Mouse (Mus musculus) mouse trophoblast stem cell (cell line): ENCODE results near the gene Ddx5.

ENCODE experiments used
- in situ Hi-C, 2 experiments: fragments of 300-500 bp; cut with MseI, MboI; formaldehyde crosslinking; loops; 2 replicates in 1 of 2; 3 replicates in 1 of 2; pipeline ENCODE4 v1.15.1; 2025

Gene Ddx5

DNA sequence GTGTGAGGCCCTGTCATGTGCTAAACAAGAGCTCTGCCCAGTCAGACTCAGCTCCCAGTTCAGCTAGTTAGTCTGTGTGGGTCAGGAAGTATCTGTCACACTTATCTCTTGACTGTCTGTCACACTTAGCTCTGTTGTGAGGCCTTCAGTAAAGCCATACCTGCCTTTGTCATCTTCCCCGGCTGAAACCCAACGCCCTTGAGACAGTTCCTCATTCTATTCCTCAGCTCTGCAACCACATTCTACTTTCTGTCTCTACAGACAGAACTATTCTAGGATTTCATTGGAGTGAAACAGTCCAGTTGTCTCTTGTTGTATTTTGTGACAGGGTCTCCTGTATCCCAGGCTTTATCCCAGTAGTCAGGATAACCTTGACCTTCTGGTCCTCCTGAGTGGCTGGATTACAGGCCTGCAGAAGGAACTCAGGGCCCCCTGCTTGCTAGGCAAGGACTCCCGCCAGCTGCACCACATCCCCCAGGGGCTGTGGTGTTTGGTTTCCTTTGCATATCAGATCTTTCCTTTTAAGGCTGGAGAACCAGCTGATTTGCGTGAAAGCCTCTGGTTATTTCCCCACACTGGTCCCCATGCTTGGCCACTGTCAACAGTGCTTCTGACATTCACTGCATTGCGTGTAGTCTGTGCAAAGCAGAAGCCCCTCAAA, 26.7 kb downstream of the Ddx5 start:
- in situ Hi-C loops: no loop called here

DNA sequence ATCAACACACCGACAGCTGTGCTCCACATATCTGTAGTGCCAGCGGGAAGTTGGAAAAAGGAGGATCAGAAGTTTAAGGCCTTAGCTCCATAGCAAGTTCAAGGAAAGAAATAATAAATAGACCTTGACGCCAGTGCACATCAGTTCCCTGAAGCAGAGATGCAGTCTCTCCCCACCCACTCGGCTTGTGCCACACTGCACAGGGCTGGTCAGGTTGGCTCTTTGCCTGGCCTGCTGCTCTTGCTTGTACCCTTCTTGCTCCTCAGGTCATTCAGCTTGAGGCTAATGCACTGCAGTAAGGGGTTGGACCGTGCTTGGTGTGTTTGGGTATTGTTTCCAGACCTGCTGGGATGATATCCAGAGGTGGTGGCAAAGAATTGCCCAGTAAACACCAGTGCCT, 28.5 kb downstream of the Ddx5 start:
- in situ Hi-C loops: no loop called here

DNA sequence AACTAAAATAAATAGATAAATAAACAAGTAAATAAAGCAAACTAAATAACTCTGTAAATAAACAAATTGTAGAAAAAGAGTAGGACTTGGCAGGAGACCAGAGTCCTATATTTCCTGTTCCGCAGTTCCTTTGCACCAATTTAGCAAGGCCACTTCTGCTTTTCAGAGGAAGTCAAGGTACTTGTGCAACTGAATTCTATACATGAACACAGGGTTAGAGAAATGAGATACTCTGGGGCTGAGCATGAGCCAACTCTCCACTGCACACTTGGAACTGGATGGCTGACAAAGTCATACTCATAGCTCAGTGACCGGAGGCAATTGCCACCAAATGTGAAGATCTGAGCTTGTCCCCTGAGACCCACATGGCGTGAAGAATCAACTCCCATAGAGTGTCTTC, 30.0 kb downstream of the Ddx5 start:
- in situ Hi-C loops: loop anchor here in 1 of 2 experiments (10.0 kb wide), 1 partner anchor 244 kb away; no protein-coding TSS in a partner anchor

- in situ Hi-C loops: loop anchor here in 1 of 2 experiments (10.0 kb wide), 1 partner anchor 241 kb away; no protein-coding TSS in a partner anchor
Measured at GRCm38 (mm10) chr11:106755583-106755982, 33.4 kb downstream of the Ddx5 start.

- in situ Hi-C loops: loop anchor here in 1 of 2 experiments (10.0 kb wide), 1 partner anchor 239 kb away; no protein-coding TSS in a partner anchor
Measured at GRCm38 (mm10) chr11:106753314-106753713, 35.7 kb downstream of the Ddx5 start.

DNA sequence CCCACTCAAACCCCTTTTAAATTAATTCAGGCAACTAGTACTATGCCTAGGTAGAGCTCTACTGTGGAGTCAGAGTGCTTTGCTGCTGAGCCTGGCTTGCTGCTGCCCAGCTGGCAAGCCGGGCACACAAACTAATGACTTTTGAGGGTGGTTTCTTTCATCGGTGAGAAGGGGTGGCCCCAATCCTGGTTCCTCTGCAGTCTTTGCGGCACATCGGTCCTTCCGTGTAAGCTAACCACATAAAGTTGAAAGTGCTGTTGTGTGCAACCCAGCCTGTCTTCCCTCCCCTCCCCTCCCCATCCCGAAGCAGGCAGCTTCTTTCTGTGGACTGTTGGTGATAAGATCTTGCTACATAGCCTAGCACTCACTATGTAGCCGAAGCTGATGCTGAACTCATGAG, 36.9 kb downstream of the Ddx5 start:
- in situ Hi-C loops: loop anchor here in 1 of 2 experiments (10.0 kb wide), 1 partner anchor 237 kb away; no protein-coding TSS in a partner anchor

DNA sequence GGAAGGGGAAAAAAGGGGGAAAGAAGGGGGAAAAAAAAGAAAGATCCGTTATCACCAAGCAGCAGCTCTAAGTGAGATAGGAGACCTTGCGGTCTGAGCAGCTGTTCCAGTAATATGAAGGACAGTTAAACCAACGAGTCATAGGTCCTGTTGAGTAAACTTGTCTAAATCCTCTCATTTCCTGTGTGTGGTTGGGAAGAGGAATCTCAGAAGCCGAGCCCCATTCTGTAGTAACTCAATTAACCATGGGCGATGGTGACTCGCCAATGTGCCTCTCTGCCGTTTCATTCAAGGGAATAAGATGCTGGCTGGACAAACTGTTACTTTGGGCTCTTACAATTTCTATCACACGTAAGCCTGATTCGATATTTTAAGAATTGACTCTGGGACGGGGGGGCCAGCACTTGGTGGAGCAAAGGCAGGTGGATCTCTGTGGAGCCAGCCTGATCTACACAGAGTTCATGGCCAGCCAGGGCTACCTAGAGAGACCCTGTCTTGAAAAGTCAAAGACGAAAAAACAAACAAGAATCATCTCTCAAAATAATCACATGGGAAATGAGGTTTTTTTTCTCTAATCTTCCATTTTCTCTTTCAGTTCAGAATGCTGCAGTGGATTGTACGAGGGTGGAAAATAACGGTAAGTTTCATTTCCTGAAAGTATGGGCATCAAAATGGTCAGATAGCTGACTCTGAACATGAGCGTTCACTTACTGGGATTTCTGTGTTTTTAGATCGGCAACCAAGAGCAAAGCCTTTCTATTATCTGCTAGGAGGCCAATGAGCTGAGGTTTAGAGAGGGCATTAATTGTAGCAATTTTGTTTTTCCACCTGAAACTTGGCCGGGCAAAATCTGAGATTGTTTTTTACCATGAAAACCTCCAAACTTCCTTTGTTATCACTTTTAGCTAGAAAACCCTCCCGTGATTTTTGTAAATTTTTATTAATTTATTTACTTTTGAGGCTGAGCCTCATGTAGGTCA, 37.7 kb downstream of the Ddx5 start, which contains the start of gene Milr1:
Milr1 (plus strand) TSS at position 188 of the 980 bp plus-strand sequence.
- in situ Hi-C loops: loop anchor here in 1 of 2 experiments (10.0 kb wide), 1 partner anchor 237 kb away; no protein-coding TSS in a partner anchor

DNA sequence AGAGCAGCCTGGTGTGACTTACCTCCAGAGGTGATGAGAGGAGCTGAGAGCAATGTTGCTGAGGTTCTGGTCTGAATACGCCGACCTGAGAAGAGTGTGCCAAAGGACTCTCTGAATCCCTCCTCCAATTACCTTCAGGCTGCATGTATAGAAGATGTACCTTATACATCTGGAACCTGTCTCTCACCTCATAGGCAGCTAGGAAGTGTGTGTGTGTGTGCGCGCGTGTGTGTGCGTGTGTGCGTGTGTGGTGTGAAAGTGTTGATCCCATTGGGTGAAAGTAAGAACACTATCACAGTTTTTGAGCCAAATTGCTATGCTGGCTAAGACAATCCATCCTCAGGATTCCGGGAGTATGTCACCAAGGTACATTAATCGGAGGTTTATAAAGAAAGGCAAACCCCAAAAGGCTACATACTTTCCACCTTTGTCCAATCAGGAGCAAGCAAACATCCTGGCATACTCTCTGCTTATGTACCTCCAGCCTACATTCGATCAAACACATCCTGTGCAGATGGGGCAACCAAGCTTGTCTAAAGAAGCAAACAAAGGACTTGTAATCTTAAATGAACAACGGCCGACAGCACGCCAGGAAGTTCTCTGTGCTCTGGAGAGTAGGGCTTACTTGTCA, 38.7 kb downstream of the Ddx5 start, which contains the start of gene Pecam1:
Pecam1 (minus strand) TSS at position 508 of the 631 bp plus-strand sequence.
- in situ Hi-C loops: loop anchor here in 1 of 2 experiments (10.0 kb wide), 1 partner anchor 235 kb away; no protein-coding TSS in a partner anchor

DNA sequence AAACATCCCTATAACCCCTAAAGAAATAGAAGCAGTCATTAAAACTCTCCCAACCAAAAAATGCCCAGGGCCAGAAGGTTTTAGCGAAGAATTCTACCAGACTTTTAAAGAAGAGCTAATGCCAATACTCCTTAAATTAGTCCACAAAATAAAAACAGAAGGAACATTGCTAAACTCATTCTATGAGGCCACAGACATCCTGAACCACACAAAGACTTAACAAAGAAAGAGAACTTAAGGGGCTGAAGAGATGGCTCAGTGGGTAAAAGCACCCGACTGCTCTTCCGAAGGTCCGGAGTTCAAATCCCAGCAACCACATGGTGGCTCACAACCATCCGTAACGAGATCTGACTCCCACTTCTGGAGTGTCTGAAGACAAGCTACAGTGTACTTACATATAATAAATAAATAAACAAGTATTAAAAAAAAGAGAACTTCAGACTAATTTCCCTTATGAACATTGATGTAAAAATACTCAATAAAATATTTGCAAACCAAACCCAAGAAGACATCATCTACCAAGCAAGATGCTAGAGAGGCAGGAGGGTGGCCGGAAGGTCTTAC, 39.3 kb downstream of the Ddx5 start:
- in situ Hi-C loops: loop anchor here (10.0 kb wide), 1 partner anchor 235 kb away; no protein-coding TSS in a partner anchor

GRCm38 (mm10) chr11:106744949-106745348, 44.0 kb downstream of the Ddx5 start:
- in situ Hi-C loops: loop anchor here (5.0 to 10.0 kb wide), 3 partner anchors 63 to 230 kb away; no protein-coding TSS in a partner anchor

- in situ Hi-C loops: loop anchor here (5.0 to 10.0 kb wide), 3 partner anchors 60 to 228 kb away; no protein-coding TSS in a partner anchor
Measured at GRCm38 (mm10) chr11:106742388-106742841, 46.6 kb downstream of the Ddx5 start.

DNA sequence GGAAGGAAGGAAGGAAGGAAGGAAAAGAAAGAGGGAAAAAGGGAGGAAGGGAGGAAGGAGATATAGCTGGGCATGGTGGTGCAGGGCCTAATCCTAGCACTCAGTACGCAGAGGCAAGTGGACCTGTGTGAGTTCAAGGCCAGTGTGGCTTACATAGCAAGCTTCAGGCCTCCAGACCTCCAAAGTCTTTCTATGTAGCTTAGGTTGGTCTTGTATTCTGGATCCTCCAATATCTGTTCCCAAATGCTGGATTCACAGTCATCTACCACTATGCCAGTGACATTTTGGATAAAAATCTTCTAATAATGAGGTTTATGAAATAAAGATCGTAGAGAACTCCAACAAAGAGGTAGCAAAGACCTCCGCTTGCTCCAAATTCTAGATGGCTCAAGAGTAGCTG, 47.2 kb downstream of the Ddx5 start:
- in situ Hi-C loops: loop anchor here (5.0 to 10.0 kb wide), 3 partner anchors 60 to 227 kb away; no protein-coding TSS in a partner anchor

DNA sequence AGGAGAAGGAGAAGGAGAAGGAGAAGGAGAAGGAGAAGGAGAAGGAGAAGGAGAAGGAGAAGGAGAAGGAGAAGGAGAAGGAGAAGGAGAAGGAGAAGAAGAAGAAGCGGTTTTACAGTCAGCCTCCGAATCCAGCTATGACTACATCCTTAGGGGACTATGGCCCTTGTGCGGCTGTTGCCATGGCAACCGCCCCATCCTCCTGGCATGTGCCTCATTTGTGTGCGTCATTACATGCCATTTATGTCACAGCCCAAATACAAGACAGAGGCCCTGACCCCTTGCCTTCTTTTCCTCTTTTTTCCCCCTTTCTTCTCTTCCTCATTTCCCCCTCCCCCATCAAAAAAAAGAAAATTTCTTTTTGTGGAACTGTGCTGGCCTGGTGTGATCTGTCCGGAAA, 47.8 kb downstream of the Ddx5 start:
- in situ Hi-C loops: loop anchor here (5.0 to 10.0 kb wide), 3 partner anchors 59 to 226 kb away; no protein-coding TSS in a partner anchor

DNA sequence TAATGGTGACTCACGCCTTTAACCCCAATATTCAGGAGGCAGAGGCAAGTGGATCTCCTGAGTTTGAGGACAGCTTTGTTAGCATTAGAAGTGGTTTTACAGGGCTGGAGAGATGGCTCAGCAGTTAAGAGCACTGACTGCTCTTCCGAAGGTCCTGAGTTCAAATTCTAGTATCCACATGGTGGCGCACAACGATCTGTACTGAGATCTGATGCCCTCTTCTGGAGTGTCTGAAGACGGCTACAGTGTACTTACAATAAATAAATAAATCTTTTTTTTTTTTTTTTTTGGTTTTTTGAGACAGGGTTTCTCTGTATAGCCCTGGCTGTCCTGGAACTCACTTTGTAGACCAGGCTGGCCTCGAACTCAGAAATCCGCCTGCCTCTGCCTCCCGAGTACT, 48.3 kb downstream of the Ddx5 start:
- in situ Hi-C loops: loop anchor here (5.0 to 10.0 kb wide), 3 partner anchors 58 to 226 kb away; no protein-coding TSS in a partner anchor

GRCm38 (mm10) chr11:106739116-106739515, 49.9 kb downstream of the Ddx5 start:
- in situ Hi-C loops: no loop called here

- in situ Hi-C loops: no loop called here
Measured at GRCm38 (mm10) chr11:106737178-106737621, 51.8 kb downstream of the Ddx5 start.

DNA sequence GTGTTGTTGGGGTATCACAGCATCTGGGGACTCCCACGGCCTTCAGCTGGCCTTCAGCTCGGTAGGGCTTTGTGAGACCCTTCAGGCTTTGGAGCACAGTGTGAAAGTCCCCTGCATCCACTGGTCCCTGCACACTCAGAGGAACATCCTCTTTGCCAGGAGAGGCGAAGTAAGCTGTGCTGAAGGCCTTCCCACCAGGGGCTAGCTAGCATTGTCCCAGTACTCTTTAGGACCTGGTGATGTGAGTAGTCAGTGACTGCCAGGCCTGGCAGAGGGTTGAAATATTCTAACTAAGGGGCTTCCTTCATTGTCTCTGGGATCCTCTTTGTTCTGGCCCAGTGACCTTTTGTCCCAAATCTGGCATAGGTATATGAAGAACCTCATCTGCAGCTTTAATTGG, 52.4 kb downstream of the Ddx5 start:
- in situ Hi-C loops: no loop called here

DNA sequence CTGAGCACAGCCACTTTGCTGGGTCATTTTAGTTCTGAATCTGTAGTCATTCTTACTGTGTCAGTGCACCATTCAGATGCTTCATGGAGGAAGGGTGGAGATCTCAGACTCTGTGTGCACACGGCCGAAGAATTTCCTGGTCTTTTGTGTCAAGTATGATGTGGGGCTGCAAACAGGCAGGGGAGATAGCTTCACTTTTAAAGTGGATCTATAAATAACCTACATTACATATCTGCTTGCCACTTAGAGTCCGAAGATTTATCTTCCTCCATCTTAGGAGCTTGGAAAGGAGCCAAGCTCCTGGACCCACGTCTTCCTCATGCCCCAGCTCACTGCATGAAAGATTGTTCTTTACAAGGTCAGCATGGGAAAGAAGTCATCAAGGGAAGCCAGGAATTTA, 58.3 kb downstream of the Ddx5 start:
- in situ Hi-C loops: no loop called here
